Mouse (Mus musculus): ENCODE results near the gene Wfdc1.

Wfdc1 gene

DNA sequence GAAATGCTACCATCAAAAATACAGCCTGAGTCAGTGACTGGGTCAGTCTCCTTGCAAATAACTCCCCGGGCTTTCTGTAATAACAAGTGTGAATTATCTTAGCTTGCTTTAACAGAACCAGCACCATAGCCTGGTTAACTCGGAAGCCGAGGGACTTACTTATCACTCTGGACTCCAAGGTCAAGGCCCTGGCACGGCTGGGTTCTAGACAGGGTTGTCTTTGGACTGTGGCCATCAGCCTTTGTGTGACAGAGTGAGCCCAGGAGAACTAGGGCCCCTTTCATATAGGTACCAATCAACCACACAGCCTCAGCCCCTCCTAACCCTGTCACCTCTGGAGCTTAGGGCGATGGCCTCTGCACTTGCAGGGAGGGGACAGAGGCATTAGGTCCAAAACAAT, 25.1 kb upstream of the Wfdc1 start:
- DNase-seq: no peak

DNA sequence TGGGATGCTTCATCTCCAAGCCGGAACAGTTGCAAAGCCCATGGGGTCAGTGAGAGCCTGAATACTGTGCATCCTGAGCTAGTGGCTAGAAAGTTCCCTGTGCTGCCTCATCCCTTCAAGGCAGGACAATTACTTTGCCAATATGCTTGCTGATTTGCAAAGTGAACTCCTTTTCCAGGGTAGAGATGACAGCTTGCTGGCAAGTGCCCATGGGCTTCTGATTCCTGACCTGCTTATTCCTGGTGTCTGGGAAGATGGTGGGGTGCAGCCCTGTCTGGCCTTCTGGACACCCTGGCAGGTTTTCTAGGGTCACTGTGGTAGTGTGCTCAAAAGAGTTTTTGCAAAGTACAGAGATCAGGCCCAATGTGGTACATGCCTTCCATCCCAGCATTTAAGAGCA, 23.2 kb upstream of the Wfdc1 start:
- DNase-seq: peak in 1 of 2 experiments; percentile 39

DNA sequence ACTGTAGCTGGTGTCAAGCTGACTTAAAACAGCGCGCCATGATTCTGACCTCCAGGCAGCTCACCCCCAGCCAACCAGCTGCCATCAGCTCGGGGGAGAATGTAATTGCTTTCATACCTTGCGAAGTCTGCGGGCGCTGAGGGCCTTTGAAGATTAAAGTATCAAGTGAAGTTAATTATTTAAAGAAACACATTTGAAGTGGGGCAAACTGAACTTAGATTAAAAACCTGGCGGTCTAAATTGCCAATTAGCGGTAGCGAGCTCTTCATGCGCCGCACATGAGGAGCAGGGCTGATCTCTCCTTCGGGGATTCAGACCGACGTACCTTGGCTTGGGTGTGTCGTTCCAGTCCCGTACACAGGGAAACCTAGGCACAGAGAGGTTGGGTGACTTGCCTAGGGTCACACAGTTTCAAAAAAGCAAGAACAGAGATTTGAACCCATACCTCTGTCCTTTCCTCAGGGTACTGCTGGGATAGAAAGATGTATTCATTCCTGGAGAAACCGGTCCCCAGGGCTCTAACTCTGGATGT, 21.7 kb upstream of the Wfdc1 start:
- no peak for DNase-seq

DNA sequence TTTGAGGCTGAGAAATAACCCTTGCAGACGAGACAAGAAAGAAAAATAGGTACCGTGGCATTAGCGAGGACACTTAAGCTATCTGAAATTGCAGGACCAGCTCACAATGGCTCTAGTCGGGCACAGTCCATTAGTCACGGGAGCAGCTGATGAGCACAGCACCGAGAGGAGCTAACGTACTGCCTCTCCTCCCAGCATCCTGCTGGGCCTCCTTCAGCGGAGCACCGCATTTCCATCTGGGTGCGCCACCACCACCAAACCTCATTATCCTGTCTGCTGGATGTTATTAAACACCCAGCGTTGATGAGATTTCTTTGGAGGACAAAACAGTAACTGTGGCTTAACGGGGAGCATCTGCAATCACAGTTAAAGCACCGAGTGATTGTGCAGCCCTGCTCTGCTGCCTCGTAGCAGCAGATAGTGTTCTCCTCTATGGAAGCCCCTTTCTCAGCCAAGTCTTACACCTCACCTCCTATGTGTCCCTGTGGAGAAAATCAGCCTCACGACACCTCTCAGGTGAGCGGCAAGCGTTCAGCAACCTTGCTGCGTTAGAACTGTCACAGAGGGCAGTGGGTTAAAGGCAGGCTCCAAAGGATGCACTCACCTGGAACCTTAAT, 21.1 kb upstream of the Wfdc1 start:
- no peak for DNase-seq

DNA sequence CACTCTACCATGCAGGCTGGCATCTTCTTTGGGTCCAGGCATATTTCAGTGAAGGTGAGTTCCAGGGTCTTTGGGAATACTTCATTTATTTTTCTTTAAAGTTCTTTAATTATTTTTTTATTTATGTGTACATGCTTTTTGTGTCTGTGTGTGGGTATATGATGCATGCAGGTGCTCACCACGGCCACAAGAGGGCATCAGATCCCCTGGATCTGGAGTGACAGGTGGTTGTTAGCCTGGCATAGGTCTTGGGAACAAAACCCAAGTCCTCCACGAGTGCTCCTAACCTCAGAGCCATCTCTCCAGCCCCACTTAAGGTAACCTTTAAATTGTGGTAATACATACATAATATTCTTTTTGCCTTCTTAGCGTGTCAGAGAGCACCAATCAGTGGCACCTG, 20.0 kb upstream of the Wfdc1 start:
- no peak for DNase-seq

DNA sequence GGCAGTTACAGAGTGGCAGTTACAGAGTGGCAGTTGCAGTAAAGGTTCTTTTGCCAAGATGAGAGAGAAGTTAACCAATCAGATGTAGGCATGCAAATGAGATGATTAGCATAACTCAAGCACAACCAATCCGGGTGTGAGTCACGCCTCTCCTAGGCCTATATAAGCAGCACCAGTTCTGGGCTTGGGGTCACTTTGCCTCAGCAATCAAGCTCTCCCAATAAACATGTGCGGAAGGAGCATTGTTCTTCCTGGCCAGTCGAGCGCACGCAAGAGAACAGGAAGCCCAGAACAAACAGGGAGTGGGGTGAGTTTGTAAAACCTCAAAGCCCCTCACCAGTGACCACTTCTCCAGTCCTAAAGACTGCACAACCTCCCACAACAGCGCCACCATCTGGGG, 19.3 kb upstream of the Wfdc1 start:
- no peak for DNase-seq

DNA sequence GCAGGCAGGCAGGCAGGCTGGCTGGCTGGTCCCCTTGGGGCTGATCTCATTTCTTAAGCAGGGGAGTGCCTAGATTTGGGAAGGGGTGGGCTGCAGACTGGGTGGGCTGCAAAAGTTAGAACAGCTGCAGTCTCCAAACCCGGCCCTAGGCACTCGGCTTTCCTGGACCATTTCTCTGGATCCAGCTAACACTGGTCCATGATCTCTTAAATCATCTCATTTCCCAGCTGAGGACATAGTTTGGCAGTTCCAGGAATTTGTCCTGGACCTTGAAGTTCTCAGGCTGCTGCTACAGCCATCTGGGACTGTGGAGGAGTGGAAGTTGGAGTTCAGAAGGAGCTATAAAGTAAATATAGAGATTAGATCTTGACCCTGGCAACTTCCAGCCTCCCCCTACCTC, 14.8 kb upstream of the Wfdc1 start:
- DNase-seq: no peak

DNA sequence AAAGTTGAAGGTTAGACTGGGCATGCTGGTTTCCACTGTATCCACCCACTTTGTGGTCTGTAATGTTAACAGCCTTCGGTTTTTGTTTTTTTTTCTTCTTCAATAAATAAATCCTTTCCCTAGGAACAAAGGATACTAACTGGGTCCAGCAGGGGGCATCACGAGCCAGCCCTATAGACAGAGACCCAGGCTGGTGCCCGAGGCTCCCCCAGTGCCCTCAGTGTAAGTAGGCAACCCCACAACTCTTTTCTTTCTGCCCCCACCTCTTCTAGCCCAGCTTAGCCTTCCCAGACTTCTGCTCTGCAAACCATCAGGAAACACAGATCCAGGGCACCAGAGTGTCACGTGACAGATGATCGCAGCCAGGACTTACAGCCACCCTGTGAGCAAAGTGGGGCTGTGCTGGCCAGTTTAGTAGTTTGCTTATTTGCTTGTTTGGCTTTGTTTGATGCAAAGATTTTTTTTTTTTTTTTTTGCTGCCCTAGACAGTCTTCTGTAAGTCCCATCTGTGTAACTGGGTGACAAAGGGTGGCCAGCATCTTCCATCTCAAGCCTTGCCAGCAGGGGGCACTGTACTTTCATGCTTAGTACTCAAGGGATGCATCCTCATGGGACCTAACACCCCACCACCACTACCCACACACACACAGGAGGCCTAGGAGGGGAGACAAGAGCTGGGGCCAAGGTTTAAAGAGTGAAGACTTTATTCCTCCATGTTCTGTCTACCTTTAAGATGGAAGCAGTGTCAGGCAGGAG, 9.3 kb upstream of the Wfdc1 start:
- peak in 1 of 2 experiments; percentile 27 for DNase-seq

DNA sequence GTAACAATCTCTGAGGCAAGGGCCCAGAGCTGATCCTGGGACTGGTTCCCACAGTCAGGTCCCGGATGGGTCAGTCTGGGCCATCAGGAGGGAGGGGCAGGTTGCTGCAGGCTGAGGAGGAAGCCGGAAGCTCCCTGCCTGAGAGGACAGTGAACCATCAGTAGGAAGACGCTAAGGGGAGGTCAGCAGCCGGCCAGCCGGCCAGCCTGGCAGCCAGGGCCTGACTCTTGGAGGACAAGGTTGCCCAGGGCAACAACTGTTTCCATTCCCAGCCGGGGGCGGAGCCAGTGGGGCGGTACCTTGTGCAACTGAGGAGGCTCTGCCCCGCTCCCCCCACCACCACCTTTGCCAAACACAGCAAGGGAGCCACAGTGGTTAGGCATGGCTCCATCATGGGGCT, 5.1 kb upstream of the Wfdc1 start:
- peak in 1 of 2 experiments; percentile 43 for DNase-seq

DNA sequence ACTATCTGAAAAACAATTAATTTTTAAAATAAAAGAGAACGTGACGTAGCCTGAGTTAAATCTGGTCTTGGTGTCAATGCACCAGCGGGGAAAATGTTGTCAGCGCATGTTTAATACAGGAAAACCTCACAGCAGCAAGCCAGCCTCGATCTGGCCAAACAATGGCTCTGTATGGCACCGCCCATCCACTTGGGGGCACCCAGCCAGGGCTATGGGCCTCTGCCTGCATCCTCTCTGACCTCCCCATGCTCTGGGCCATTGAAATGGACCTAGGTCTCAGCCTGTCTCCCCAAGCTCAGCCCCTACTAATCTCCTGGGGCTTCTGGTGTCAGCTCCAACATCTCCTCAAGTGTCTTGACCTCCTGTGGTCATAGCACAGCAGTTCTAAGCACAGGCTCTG, 4.3 kb upstream of the Wfdc1 start:
- no peak for DNase-seq

DNA sequence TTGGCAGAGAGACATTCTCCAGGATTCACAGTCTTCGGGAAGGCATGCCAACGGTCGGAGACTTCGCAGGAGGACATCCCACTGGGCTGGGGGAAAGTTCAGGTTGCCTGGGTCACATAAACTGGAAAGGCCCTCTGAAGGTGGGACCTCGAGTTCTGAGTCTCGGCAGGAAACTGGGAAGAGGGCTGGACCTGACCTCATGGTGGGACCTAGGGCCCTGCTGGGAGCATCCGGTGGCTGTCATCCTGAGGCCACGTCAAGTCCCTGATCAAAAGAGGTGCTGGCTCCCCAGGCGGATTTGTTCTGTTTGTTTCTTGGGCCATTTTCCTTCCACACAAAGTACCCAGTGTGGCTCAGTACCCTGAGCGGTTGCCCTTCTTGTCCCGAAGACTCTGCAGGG, 2.7 kb upstream of the Wfdc1 start:
- no peak for DNase-seq

DNA sequence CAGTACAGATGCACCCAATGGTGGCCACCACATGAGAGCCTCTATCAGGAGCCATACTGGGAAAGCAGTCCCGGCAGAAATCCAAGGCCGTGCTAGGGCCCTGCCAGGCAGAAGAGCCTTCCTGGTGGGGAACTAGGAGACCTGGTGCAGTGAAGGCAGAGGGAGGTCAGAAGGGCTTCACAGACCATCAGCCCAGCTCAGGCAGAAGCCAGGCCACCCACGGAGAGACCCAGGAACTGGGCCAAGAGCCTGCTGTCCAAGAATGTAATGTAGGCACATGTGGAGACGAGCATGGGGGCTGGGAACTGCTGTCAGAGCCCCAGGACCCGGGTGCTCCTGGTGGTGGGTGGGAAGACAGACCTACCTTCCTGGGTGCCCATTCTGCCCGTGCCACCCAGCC, 895 bp upstream of the Wfdc1 start:
- peak in 1 of 2 experiments; percentile 18 for DNase-seq

DNA sequence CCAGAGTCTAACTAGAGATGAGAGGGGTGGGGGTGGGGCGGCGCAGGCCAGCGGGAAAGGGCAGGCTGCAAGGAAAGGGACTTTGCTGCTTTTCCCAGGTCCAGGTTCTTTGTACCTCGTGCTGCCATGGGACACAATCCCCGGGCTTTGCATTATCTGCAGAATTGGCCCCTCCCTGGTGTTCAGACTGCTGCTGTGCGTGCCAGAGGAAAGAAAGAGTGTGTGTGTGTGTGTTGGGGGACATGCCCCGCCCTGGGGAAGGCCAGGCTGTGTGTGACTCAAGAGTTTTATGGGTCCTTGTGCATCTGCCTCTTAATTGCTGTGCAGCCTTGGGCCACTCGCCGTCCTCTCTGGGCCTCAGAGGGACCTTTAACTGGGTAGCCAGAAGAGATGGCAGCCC, 2.3 kb downstream of the Wfdc1 start:
- DNase-seq: no peak

DNA sequence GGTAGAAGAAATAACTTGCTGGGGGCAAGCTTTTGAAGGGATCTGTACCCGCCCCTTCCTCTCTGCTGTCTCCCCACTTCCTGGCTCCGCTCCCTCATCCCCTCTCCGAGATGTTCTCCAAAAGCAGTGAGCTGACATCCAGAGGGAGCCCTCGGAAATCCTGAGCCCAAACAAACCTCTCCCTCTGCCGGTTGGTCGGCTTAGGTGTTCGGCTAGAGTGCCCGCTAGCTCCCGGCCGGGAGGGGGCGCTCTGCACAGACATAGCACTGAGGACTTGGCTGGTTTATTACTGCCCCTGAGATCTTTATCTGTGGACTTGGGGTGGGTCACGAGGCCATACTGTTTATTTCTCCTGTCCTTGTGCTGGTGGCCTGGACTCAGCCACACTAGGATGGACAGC, 3.1 kb downstream of the Wfdc1 start:
- DNase-seq: no peak

DNA sequence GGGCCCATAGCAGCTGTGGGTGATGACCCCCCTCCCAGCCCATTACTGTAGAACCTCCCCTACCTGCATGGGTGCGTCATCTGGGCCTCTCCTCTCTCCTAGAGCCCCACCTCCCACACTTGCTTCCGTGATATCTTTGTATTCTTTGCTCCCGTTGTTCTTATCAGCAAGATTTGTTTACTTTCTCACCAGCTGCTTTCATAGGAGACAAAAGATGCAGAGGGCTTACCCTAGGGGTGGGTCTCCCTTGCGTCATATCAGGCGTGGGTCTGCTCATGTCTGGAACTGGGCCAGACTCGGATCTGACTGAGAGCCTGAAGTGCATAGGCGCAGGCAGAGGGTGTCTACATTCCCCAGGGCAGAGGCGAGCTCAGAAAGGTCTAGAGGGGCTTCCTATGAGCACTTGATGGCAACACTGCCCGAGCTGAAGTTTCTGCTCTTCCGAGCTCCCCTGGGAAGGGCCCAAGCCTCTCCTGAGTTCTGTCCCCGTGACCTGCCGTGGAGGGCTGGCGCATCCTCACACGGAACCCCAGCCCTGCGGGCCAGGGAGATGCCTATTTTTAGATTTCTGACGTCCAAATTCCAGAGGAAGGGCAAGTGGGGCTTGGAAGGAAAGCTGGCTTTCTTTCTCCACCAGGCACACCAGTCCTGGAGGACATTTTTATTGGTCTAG, 4.4 kb downstream of the Wfdc1 start:
- DNase-seq: no peak

DNA sequence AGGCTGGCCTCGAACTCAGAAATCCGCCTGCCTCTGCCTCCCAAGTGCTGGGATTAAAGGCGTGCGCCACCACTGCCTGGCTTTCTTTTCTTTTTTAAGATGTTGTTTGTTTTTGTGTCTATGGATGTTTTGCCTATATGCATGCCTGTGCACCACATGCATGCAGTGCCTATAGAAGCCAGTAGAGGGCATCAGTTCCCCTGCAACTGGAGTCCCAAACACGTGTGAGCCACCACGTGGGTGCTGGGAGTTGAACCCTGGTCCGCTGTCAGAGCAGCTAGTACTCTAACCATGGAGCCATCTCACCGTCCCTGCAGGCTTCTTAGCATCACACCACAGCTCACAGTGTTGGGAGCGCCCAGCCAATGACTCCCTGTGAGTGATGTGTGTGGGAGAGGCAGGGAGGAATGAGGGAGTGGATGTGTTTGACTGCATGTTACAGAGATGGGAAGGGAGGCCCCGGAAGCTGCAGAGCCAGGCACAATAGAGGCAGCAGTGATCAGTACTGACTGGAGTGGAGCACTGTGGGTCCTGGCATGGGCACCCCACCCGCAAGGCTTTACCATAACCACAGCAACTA, 7.9 kb downstream of the Wfdc1 start:
- no peak for DNase-seq

DNA sequence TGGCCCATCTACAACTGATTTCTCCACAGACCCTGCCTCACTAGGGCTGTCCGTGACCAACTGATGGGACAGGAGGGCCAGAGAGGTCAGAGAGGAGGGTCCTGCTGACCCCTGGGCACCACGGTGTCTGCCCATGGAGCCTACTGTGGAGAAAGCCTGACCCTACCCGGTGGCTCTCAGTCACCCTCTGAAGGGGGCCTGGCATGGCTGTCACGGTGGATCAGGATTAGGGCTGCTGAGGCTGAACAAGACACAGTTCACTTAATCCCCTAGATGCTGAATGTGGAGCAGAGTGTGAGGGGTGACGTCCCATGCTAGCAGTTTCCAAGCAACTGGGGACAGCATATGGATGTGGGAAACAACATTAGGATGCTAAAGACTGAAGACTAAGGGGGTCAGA, 9.3 kb downstream of the Wfdc1 start:
- DNase-seq: no peak

DNA sequence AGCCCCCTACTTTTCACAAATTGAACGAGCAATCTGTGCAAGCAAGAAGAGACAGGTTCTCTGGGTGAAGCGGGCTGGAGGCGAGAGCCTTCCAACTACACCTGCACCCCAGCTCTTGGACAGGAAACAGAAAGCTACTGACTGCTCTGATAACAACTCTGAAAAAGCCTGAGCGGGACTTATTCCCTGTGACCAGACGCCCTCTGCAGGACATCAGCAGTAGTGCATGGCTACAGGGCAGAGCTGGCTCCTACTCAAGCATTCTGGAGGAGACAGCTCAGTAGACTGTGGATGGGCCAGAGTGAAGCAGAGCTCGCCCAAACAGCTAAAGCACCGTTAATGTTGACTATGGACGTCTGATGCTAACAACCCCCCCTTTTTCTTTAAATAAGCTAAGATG, 10.2 kb downstream of the Wfdc1 start:
- DNase-seq: peak; percentile 93 to 94

DNA sequence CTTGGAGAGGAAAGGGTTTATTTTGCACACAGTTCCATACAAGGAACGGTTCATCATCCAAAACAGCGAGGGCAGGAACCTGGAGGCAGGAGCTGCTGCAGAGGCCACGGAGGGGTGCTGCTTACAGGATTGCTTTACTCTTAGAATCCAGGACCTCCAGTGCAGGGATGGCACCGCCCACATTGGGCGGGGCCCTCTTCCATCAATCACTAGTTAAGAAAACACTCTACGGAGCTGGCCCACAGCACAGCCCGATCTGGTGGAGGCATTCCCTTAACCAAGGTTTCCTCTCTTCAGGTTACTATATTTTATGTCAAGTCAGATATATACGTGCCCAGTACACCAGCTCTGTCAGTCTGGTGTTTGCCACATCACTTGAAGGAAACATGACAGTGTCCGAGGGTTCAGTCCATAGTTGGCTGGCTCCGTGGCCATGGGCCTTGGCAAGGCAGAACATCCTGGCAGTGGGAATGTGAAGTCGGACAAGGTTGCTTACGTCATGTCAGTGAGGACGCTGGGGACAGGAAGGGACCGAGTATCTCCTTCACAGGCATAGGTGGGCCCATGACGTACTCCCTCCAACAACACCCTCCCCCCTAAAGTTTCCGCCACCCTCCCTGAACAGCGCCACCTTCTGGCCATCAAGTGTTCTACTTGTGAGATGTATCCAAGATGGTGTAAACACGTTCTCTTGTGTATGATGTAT, 12.1 kb downstream of the Wfdc1 start:
- peak in 1 of 2 experiments; percentile 25 for DNase-seq

DNA sequence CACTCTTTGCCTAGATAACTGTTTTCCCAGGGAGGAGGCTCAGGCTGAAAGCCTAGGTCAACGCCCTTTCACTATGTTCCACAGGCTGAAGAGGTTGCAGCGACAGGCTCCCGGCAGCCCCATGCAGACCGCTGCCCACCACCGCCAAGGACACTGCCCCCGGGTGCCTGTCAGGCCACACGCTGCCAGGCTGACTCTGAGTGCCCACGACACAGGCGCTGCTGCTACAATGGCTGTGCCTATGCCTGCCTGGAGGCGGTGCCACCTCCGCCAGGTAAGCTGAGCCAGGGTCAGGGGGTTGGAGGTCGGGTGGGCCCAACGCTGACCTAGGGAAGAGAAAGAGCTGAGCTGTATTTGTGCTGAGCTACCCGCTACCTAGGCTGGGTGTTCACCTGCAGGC, 13.0 kb downstream of the Wfdc1 start:
- DNase-seq: no peak

DNA sequence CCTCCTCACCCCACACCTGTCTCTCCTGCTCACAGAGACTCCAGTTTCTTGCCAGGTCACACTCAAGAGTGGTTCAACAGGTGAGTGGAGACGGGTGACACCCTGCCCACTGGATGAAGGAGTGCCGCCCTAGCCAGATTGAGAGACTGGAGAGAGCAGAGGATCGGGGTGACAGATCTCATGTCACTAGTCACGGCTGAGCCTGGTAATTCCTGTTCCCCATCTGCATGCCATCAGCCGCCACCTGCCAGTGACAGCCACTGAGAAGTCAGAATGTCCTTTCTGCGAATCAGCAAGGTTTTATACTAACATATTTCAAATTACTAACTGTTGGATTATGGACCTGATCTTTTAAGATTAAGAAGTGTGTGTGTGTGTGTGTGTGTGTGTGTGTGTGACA, 24.4 kb downstream of the Wfdc1 start:
- no peak for DNase-seq

DNA sequence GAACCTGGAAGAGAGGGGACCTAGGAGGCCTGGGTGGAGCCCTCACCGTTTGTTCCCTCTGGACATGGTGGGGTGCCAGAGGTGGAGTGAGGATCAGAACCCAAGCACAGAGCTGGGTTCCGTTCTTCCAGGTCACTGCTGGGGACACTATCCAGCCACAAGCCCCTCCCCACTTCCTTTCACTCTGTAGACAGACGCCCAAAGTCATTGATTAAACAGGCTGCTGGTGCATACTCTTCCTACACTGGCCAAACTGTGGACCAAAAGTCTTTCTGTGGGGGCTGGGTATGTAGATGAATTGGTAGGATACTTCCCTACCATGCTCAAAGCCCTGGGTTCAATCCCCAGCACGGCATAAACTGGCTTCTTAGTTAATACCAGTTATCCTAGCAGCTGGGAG, 25.8 kb downstream of the Wfdc1 start:
- DNase-seq: no peak

DNA sequence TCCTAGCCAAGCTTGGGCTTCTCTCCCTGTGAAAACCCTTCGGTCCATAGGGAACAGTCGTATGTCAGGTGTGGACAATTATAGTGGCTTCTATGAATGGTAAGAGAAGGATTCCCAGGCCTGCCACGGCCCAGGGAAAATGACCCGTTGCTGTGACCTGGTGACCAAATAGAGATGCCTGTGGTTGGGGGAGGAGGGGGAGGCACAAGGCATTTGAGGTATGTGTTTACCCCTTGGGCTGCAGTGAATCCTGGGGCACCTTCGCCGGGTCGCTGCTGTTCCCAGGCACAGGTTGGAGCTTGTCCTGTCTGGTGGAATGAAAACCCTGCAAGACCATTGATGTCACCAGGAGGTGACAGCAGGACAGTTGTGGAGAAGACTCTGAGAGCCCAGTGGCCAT, 28.5 kb downstream of the Wfdc1 start:
- DNase-seq: no peak
